Mouse (Mus musculus): ENCODE results near the gene Olfr748.
"Not testable (repeated sequence)": the region's sequence is repeated elsewhere in the genome, so short reads cannot be mapped to it uniquely, and the experiment has no call there.

Gene Olfr748

DNA sequence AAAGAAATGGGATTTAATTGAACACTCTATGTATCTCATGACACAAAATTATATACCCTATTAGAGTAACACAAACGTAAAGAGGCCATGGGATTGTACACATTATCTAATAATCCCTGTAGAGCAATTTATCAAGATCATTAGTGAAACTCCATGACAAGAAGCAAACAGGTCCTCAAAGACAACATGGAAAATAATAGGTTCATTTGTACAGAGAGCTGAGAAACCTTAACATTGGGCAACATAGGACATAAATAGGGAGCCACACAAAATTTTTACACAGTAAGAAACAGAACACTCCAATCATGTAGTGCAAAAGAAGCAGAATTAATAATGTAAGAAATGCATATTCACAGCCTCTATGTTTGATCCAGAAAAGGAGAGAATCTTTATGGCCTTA lies at the start of gene Olfr748:
TSS of gene Olfr748 (plus strand) at position 301 of the 400 bp plus-strand sequence.
- DNase-seq (ENCODE audit: low spot score), result no peak

DNA sequence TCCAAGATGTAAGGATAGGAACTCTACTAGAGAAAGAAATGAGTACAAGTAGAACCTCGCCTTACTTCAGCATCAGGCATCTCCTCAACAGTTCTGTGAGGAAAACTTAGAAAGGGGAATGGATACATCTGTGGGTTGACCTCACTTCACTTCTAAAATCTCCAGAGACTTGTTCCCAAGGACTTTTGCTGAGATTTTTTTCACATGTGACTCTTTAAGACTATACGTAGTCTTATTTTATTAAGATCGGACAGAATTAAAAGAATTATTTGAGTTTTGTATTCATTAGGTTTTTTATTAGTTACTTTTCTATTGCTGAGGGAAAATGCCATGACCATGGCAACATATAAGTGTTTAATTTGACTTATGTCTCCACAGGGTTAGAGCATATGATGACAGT lies 14.1 kb upstream of the Olfr748 start, which contains the start of gene Olfr747:
TSS of gene Olfr747 (minus strand) at position 101 of the 400 bp plus-strand sequence.
- no peak for DNase-seq (ENCODE audit: low spot score)

DNA sequence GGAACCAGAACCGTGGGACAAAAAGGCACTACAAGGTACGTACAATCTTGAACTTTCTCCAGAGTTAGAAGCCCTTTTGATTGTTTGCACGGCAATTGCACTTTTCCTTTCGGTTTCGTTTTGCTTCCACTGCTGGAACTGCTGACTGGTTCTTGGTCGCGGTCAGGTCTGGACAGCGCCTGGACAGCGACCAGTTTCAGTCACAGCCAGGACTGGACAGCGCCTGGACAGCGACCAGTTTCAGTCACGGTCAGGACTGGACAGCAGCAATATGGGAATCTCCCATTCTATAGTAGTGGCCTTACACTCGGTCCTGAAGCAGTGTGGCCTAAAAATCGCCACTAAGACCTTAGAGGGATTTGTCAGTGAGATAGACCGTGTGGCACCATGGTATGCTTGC lies 12.7 kb downstream of the Olfr748 start:
- not testable (repeated sequence) for DNase-seq (ENCODE audit: low spot score)

DNA sequence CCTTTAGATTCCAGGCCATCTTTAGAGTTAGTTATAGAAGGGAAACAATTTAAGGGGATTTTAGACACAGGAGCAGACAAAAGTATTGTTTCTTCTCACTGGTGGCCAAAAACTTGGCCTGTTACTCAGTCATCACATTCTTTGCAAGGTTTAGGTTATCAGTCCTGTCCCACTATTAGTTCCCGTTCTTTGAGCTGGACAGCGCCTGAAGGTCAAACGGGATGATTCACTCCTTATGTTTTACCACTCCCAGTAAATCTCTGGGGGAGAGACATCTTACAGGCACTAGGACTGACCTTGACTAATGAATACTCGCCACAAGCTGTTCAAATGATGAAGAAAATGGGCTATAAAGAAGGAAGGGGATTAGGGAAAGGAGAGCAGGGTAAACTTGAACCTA lies 15.2 kb downstream of the Olfr748 start:
- DNase-seq (ENCODE audit: low spot score), result not testable (repeated sequence)

DNA sequence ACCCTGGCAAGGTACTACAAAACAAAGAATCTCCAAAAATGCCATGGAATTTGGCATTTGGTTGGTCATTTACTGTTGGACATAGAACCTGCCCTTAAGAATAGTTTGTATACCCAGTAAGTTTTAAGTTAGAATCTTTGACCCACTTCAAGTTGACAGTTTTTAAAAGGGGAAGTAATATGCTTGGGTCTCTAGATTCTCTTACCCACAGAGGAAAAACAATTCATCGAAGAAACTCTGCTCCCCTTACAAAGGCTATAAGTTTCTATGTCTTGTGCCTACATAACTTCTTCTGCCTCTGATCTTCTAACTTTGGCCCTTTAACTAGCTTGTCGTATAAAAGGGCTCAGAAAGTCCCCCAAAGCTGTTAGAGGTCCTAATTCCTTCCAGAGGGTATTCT lies 33.2 kb downstream of the Olfr748 start:
- no peak for DNase-seq (ENCODE audit: low spot score)

DNA sequence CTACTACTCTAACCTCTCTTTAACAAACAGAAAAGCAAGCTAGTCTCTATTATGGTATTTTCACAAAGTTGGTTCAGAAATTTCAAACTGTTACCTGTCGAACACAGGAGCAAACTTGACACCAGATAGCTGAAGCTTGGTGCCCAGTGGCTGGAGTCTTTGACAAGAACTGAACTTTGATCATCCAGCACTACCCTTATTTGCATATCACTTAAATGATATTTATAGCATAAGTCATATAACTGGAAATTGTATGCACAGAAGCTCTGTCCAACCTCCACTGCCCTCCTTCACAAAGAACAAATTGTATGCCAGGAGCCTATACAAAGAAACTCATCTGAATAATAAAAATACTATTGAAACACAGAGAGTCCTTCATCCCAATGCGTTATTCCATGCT lies 34.4 kb downstream of the Olfr748 start:
- DNase-seq (ENCODE audit: low spot score), result no peak

DNA sequence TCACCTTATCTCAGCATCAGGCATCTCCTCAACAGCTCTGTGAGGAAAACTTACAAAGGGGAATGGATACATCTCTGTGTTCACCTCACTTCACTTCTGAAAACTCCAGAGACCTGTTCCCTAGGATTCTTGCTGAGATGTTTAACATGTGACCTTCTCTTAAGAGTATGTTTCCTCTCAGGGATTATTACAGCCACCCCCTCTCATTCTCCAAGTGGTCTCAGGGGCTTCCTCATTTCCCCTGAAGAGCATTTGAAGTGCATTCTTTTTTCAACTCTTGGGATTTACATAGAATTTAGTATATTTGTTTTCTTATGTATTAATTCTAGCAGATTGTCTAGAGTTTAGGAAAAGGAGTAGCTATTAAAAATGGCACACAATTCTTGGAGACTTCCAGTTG lies 37.8 kb downstream of the Olfr748 start, which contains the start of gene Olfr749:
TSS of gene Olfr749 (minus strand) at position 101 of the 400 bp plus-strand sequence.
- no peak for DNase-seq (ENCODE audit: low spot score)

DNA sequence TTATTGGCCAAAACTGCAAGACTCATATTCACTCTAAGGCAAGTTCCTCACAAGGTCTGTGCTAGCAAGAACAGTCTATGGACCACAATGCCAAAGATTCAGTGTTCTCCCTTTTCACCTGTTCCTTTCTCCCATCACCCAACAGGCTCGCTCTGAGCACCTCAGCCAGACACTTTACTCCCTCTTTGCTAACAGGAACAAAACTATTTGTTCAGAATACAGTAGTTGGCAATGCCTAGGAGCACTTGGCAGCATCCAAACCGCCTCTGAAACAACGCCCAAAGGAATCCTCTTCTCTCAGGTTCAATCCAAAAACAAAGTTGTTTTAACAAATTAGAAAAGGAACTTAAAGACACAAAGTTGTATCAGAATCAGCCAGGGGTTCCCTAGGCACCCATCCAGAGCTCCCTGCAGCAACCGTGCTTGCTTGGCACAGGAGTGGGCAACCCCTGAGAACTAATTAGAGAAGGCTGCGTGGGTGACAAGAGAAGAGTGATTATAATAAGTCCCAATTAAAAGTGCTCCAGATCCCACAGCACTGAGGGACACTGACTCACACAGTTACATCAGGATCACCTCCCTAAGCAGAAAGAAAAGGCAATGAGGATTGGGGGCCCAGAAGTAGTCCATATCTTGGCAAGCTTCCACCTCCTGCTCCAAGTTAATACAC lies 51.4 kb downstream of the Olfr748 start:
- DNase-seq (ENCODE audit: low spot score), result no peak
